Mouse (Mus musculus) thymus, adult 2 months (tissue): ENCODE results near the gene Limk2.

Experiments
- CTCF ChIP-seq: fragments of 200-500 bp; IDR thresholded peaks from 2 replicates; pipeline ENCODE4 v1.5.1; 2012; ENCODE audit warnings: mild to moderate bottlenecking, control low read depth, low read length, moderate library complexity, borderline replicate concordance; ENCODE audit not compliant: control insufficient read depth, poor library complexity, insufficient read depth; ENCODE audit errors: extremely low read depth
- POLR2A ChIP-seq: fragments of 200-500 bp; IDR thresholded peaks from 2 replicates; pipeline ENCODE4 v1.6.1; 2012; ENCODE audit warnings: mild to moderate bottlenecking, low read length, control low read depth, moderate library complexity; ENCODE audit not compliant: control insufficient read depth, poor library complexity, insufficient read depth; ENCODE audit errors: extremely low read depth

DNA sequence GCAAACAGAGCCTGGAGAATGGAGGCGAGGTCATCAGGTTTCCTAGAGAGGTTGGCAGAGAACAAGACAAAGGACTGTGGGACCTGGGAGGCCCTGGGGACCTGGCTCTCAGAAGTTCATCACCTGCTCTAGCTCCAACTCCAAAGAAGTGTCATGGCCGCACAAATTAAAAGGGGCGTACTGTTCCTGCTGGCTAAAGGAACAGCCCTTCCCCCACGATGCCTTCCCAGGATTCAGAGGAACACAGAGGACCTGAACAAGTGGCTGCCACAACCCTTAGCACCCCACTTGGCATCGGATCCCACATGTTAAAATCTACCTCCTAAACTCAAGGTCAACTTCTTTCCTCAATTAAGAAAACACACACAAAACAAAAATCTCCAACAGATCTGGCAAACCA lies 39.5 kb downstream of the Limk2 start:
- TF ChIP-seq CTCF, result no peak
- TF ChIP-seq POLR2A, result no peak
